Mouse (Mus musculus) stomach, embryonic 14.5 days (tissue): ENCODE measurements around the gene U2af1l4. TPM values are rescaled to one million over a fixed set of nuclear protein-coding genes. Genes with fewer than 3 reads are reported as not detected.

Experiments used
- ATAC-seq: fragments of 200-750 bp; cut with Nextera tagmentation; 2 replicates; pipeline ENCODE4 v1.8.0; 2017; ENCODE audit warnings: low read depth, moderate TSS enrichment; ENCODE audit not compliant: insufficient number of reproducible peaks, insufficient read depth, low FRiP score
- H3K27ac ChIP-seq: fragments of 300-500 bp; sonication (generic); 2 replicates; pipeline ENCODE4 v1.5.1; 2014; ENCODE audit warnings: mild to moderate bottlenecking, low read length, moderate library complexity, mixed read lengths
- H3K27me3 ChIP-seq: fragments of 300-500 bp; sonication (generic); 2 replicates; pipeline ENCODE4 v1.6.1; 2014; ENCODE audit warnings: low read length, control low read depth, mixed read lengths; ENCODE audit not compliant: control insufficient read depth, insufficient read depth
- H3K36me3 ChIP-seq: fragments of 300-500 bp; sonication (generic); 2 replicates; pipeline ENCODE4 v1.6.1; 2014; ENCODE audit warnings: mild to moderate bottlenecking, control low read depth, low read length, moderate library complexity, mixed read lengths; ENCODE audit not compliant: control insufficient read depth, insufficient read depth
- H3K4me1 ChIP-seq: fragments of 300-500 bp; sonication (generic); 2 replicates; pipeline ENCODE4 v1.6.1; 2014; ENCODE audit warnings: low read length, control low read depth, mixed read lengths; ENCODE audit not compliant: control insufficient read depth, insufficient read depth
- H3K4me2 ChIP-seq: fragments of 300-500 bp; sonication (generic); replicated peaks from 2 replicates; pipeline ENCODE4 v1.6.1; 2014; ENCODE audit warnings: low read depth, low read length, control low read depth
- H3K4me3 ChIP-seq: fragments of 300-500 bp; sonication (generic); 2 replicates; pipeline ENCODE4 v1.5.1; 2014; ENCODE audit warnings: low read depth, low read length, control low read depth
- H3K9ac ChIP-seq: fragments of 300-500 bp; sonication (generic); replicated peaks from 2 replicates; pipeline ENCODE4 v1.6.1; 2014; ENCODE audit warnings: low read depth, mild to moderate bottlenecking, control low read depth, low read length, moderate library complexity, mixed read lengths
- H3K9me3 ChIP-seq: fragments of 300-500 bp; sonication (generic); 2 replicates; pipeline ENCODE4 v1.6.1; 2016; ENCODE audit warnings: low read depth, low read length, control low read depth; ENCODE audit not compliant: control insufficient read depth
- WGBS: fragments of 180-500 bp; shearing (Covaris S2); extraction: QIAGEN DNeasy Blood & Tissue Kit; methylation state at CpG from one replicate; pipeline ENCODE4 v1.1.7; 2014; 5-methylcytosine and 5-hydroxymethylcytosine counted together
- polyA plus RNA-seq: library from polyadenylated mRNA; unstranded; fragments of >200 nt; fragmentation: Nextera tagmentation; extraction: Ambion mirVana; gene quantifications from 2 replicates; pipeline ENCODE4 v1.2.1, GENCODE M21; 2014

Gene U2af1l4
- polyA plus RNA-seq, 1 experiment from 2014 or later: 96.6 TPM

GRCm38 (mm10) chr7:30566033-30566432 lies 2.9 kb downstream of the U2af1l4 start:
- Histone ChIP-seq H3K4me2 (no peak overlapping the region), H3K4me3 (no peak overlapping the region), H3K9ac (no peak overlapping the region), H3K9me3 (no peaks in the 10 kb centered on the region), H3K4me1 (no peaks in the 10 kb centered on the region), H3K27me3 (no peaks in the 10 kb centered on the region), H3K36me3 (peaks cover 45% of the 10 kb centered on the region), H3K27ac (no peak overlapping the region)
- 80% methylated on average over 9 of the region's 9 CpGs for WGBS
- ATAC-seq: no peak

- ATAC-seq: no peak
- peaks cover 58% of the 10 kb centered on the region for H3K36me3 ChIP-seq
- H3K4me2 ChIP-seq: no peak overlapping the region
- 88% methylated on average over 11 of the region's 11 CpGs for whole genome bisulfite sequencing
- H3K9me3 ChIP-seq: no peaks in the 10 kb centered on the region
- H3K4me1 ChIP-seq: no peaks in the 10 kb centered on the region
- H3K4me3 ChIP-seq: no peak overlapping the region
- H3K27me3 ChIP-seq: no peaks in the 10 kb centered on the region
- H3K9ac ChIP-seq: no peak overlapping the region
- H3K27ac ChIP-seq: no peak overlapping the region
These were observed 4.5 kb downstream of the U2af1l4 start for GRCm38 (mm10) chr7:30567555-30567954.

GRCm38 (mm10) chr7:30572389-30572788 lies 9.3 kb downstream of the U2af1l4 start:
- no peak overlapping the region for H3K9ac ChIP-seq
- no peaks in the 10 kb centered on the region for H3K27me3 ChIP-seq
- H3K4me2 ChIP-seq: no peak overlapping the region
- no peaks in the 10 kb centered on the region for H3K9me3 ChIP-seq
- no peak for ATAC-seq
- H3K4me3 ChIP-seq: no peak overlapping the region
- H3K4me1 ChIP-seq: no peaks in the 10 kb centered on the region
- no peak overlapping the region for H3K27ac ChIP-seq
- WGBS: 88% methylated on average over 5 of the region's 5 CpGs
- peaks cover 91% of the 10 kb centered on the region for H3K36me3 ChIP-seq

- Histone ChIP-seq H3K4me2 (no peak overlapping the region), H3K9ac (no peak overlapping the region), H3K27ac (no peak overlapping the region), H3K4me3 (no peak overlapping the region), H3K36me3 (peaks cover 97% of the 10 kb centered on the region), H3K4me1 (no peaks in the 10 kb centered on the region), H3K9me3 (no peaks in the 10 kb centered on the region), H3K27me3 (no peaks in the 10 kb centered on the region)
- 83% methylated on average over 2 of the region's 2 CpGs for WGBS
- ATAC-seq: no peak
These were observed 9.9 kb downstream of the U2af1l4 start for GRCm38 (mm10) chr7:30572969-30573368.

GRCm38 (mm10) chr7:30579950-30580349 lies 16.8 kb downstream of the U2af1l4 start:
- H3K4me2 ChIP-seq: no peak overlapping the region
- no peaks in the 10 kb centered on the region for H3K27me3 ChIP-seq
- H3K36me3 ChIP-seq: peaks cover 97% of the 10 kb centered on the region
- no peaks in the 10 kb centered on the region for H3K9me3 ChIP-seq
- no peak overlapping the region for H3K27ac ChIP-seq
- WGBS: 93% methylated on average over 8 of the region's 8 CpGs
- H3K9ac ChIP-seq: no peak overlapping the region
- ATAC-seq: no peak
- no peak overlapping the region for H3K4me3 ChIP-seq
- H3K4me1 ChIP-seq: no peaks in the 10 kb centered on the region

- no peak for ATAC-seq
- no peak overlapping the region for H3K4me2 ChIP-seq
- H3K9me3 ChIP-seq: no peaks in the 10 kb centered on the region
- WGBS: 96% methylated on average over 16 of the region's 16 CpGs
- peaks cover 2% of the 10 kb centered on the region; the same call in 1 of the 2 replicates for H3K4me1 ChIP-seq
- H3K27ac ChIP-seq: no peak overlapping the region
- H3K4me3 ChIP-seq: no peak overlapping the region
- H3K36me3 ChIP-seq: peaks cover 97% of the 10 kb centered on the region
- no peaks in the 10 kb centered on the region for H3K27me3 ChIP-seq
- H3K9ac ChIP-seq: no peak overlapping the region
These were observed 18.4 kb downstream of the U2af1l4 start for GRCm38 (mm10) chr7:30581547-30581946.

- ATAC-seq: no peak
- Histone ChIP-seq H3K9me3 (no peaks in the 10 kb centered on the region), H3K27me3 (no peaks in the 10 kb centered on the region), H3K9ac (no peak overlapping the region), H3K4me3 (no peak overlapping the region), H3K4me1 (peaks cover 12% of the 10 kb centered on the region; the same call in 1 of the 2 replicates), H3K4me2 (no peak overlapping the region), H3K36me3 (peaks cover 71% of the 10 kb centered on the region), H3K27ac (no peak overlapping the region)
- WGBS: 93% methylated on average over 10 of the region's 10 CpGs
These were observed 21.2 kb downstream of the U2af1l4 start for GRCm38 (mm10) chr7:30584339-30584738.

- no peak for ATAC-seq
These were observed 22.1 kb downstream of the U2af1l4 start for GRCm38 (mm10) chr7:30585170-30585569.

GRCm38 (mm10) chr7:30586455-30587020 lies 23.4 kb downstream of the U2af1l4 start:
- WGBS: 90% methylated on average over 28 of the region's 28 CpGs
- Histone ChIP-seq H3K4me1 (peaks cover 17% of the 10 kb centered on the region; the same call in 1 of the 2 replicates), H3K4me2 (no peak overlapping the region; the same call in 1 of the 2 replicates), H3K27me3 (no peaks in the 10 kb centered on the region), H3K36me3 (peaks cover 52% of the 10 kb centered on the region), H3K9me3 (no peaks in the 10 kb centered on the region), H3K27ac (no peak overlapping the region), H3K4me3 (0 out of 2 replicates have a peak overlapping the region, but pooled peaks have one; percentile 91), H3K9ac (no peak overlapping the region)
- ATAC-seq: no peak

More at GRCm38 (mm10) chr7:30585170-30585569, 22.1 kb downstream of the U2af1l4 start:
- Histone ChIP-seq H3K4me2 (no peak overlapping the region), H3K36me3 (peaks cover 63% of the 10 kb centered on the region), H3K4me3 (no peak overlapping the region), H3K4me1 (peaks cover 17% of the 10 kb centered on the region; the same call in 1 of the 2 replicates), H3K27ac (no peak overlapping the region), H3K27me3 (no peaks in the 10 kb centered on the region), H3K9me3 (no peaks in the 10 kb centered on the region), H3K9ac (no peak overlapping the region)
- 93% methylated on average over 7 of the region's 7 CpGs for WGBS
